Mouse (Mus musculus) midbrain, embryonic 16.5 days (tissue): ENCODE measurements around the gene Rab3il1. TPM values are rescaled to one million over a fixed set of nuclear protein-coding genes. Genes with fewer than 3 reads are reported as not detected.
A peak's percentile ranks its signal among the peaks of the same experiment; 100 is the strongest.

Experiments
- ATAC-seq: fragments of 200-750 bp; cut with Nextera tagmentation; 2 replicates; pipeline ENCODE4 v1.8.0; 2017; ENCODE audit warnings: moderate TSS enrichment
- H3K27ac ChIP-seq: fragments of 300-500 bp; sonication (generic); 2 replicates; pipeline ENCODE4 v1.5.1; 2014; ENCODE audit warnings: mild to moderate bottlenecking, low read length, mixed read lengths
- H3K27me3 ChIP-seq: fragments of 300-500 bp; sonication (generic); 2 replicates; pipeline ENCODE4 v1.6.1; 2014; ENCODE audit warnings: low read depth, low read length, mixed read lengths; ENCODE audit not compliant: control insufficient read depth, insufficient read depth
- H3K36me3 ChIP-seq: fragments of 300-500 bp; sonication (generic); 2 replicates; pipeline ENCODE4 v1.6.1; 2014; ENCODE audit warnings: mild to moderate bottlenecking, low read length, moderate library complexity, mixed read lengths; ENCODE audit not compliant: control insufficient read depth, insufficient read depth
- H3K4me1 ChIP-seq: fragments of 300-500 bp; sonication (generic); 2 replicates; pipeline ENCODE4 v1.6.1; 2014; ENCODE audit warnings: mild to moderate bottlenecking, low read length, mixed read lengths; ENCODE audit not compliant: control insufficient read depth, insufficient read depth
- H3K4me2 ChIP-seq: fragments of 300-500 bp; sonication (generic); 2 replicates; pipeline ENCODE4 v1.6.1; 2014; ENCODE audit warnings: mild to moderate bottlenecking, low read length, mixed read lengths
- H3K4me3 ChIP-seq: fragments of 300-500 bp; sonication (generic); 2 replicates; pipeline ENCODE4 v1.5.1; 2014; ENCODE audit warnings: low read depth, mild to moderate bottlenecking, low read length, moderate library complexity, mixed read lengths
- H3K9ac ChIP-seq: fragments of 300-500 bp; sonication (generic); 2 replicates; pipeline ENCODE4 v1.6.1; 2014; ENCODE audit warnings: low read depth, low read length, mixed read lengths
- H3K9me3 ChIP-seq: fragments of 300-500 bp; sonication (generic); replicated peaks from 2 replicates; pipeline ENCODE4 v1.6.1; 2014; ENCODE audit warnings: mild to moderate bottlenecking, low read length, mixed read lengths; ENCODE audit not compliant: control insufficient read depth, poor library complexity, severe bottlenecking
- WGBS: fragments of 180-500 bp; shearing (Covaris S2); extraction: QIAGEN DNeasy Blood & Tissue Kit; methylation state at CpG from one replicate; pipeline ENCODE4 v1.1.7; 2014; 5-methylcytosine and 5-hydroxymethylcytosine counted together
- polyA plus RNA-seq: library from polyadenylated mRNA; unstranded; fragments of >200 nt; fragmentation: Nextera tagmentation; extraction: Ambion mirVana; gene quantifications from 2 replicates; pipeline ENCODE4 v1.2.1, GENCODE M21; 2015

Gene Rab3il1
- polyA plus RNA-seq, 1 experiment from 2014 or later = 21.4 TPM

DNA sequence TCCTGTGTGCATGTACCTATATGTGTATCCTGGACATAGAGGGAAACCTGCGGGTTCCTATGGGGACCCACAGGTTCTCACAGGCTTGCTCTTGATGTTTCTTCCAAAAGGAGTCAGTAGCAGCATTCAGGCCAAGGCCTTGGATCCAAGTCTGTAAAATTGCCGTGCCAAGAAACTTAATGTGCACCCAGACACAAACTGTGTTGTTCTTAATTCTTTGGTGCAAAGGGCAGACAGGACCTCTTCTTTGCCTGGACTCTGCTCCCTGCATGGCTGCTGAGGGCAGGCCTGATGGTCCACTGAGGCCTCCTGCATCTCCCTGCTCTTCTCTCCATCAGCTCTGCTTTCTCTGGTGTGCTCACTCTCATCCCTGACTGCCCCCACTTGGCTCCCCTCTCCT lies 28.3 kb downstream of the Rab3il1 start:
- no peak overlapping the region for H3K27ac ChIP-seq
- ATAC-seq = no peak
- WGBS = 94% methylated on average over 2 of the region's 2 CpGs

DNA sequence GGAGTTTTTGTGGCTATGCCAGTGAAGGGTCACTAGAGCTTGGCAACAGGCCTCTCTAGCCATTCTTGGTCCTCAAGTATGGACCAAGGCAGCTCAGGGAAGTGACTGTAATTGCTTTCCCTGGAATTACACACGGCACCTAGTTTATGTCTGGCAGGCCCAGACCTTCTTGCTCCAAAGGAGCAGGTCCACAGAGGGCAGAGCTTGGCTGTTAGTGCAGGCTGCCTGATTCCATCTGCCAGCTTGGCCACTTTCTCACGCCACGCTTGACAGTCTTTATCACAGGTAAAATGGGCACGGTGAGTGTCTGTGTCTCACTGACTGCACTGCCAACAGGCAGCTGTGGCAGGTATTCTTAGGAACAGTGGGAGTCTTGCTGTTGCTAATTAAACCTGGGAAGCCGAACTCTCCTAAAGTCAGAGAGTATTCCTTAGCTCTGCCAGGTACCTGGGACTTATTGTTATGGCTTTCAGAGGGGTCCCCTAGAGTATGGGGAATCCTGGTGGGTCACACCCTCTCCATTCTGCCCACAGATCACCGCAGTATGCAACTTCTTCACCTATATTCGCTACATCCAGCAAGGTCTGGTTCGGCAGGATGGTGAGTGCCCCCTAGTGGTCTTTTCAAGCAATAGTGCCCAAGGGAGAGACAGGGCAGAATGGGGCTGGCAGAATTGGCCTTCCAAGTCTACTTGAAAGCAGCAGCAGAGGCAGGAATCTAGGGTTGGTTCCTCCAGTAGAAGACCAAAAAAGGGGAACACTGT lies 31.9 kb downstream of the Rab3il1 start:
- Histone ChIP-seq H3K27ac (no peak overlapping the region), H3K9ac (no peak overlapping the region), H3K4me2 (no peak overlapping the region), H3K4me3 (no peak overlapping the region), H3K36me3 (no peaks in the 10 kb centered on the region), H3K4me1 (no peaks in the 10 kb centered on the region), H3K27me3 (no peaks in the 10 kb centered on the region), H3K9me3 (no peaks in the 10 kb centered on the region)
- 33% methylated on average over 8 of the region's 8 CpGs for WGBS
- peak; percentile 56 for ATAC-seq

More for the DNA sequence above, 28.3 kb downstream of the Rab3il1 start:
- Histone ChIP-seq H3K9ac (no peak overlapping the region), H3K4me3 (no peak overlapping the region), H3K9me3 (no peaks in the 10 kb centered on the region), H3K27me3 (no peaks in the 10 kb centered on the region), H3K4me2 (no peak overlapping the region), H3K4me1 (no peaks in the 10 kb centered on the region), H3K36me3 (no peaks in the 10 kb centered on the region)

DNA sequence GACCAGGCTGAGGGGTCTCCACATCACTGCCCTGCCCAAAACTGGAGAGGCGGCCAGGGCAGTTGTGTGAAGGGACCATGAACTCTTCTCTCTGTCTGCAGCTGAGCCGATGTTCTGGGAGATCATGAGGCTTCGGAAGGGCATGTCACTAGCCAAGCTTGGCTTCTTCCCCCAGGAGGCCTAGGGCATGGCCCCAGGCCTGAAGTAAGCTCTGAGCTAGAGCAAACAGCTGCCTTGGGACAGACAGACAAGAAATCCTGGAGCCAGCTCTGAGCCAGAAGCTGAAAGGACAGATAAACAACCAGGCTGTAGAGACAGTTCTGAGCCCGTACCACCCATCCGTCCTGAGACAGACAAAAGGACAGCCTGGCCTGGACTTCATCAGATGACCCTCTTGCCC lies 32.9 kb downstream of the Rab3il1 start:
- ATAC-seq = no peak
- H3K9me3 ChIP-seq = no peaks in the 10 kb centered on the region
- H3K4me1 ChIP-seq = no peaks in the 10 kb centered on the region; the same call in 1 of the 2 replicates
- WGBS = 66% methylated on average over 5 of the region's 5 CpGs
- H3K9ac ChIP-seq = no peak overlapping the region
- H3K4me3 ChIP-seq = no peak overlapping the region
- no peaks in the 10 kb centered on the region for H3K36me3 ChIP-seq
- no peaks in the 10 kb centered on the region for H3K27me3 ChIP-seq
- no peak overlapping the region for H3K4me2 ChIP-seq
- H3K27ac ChIP-seq = no peak overlapping the region

DNA sequence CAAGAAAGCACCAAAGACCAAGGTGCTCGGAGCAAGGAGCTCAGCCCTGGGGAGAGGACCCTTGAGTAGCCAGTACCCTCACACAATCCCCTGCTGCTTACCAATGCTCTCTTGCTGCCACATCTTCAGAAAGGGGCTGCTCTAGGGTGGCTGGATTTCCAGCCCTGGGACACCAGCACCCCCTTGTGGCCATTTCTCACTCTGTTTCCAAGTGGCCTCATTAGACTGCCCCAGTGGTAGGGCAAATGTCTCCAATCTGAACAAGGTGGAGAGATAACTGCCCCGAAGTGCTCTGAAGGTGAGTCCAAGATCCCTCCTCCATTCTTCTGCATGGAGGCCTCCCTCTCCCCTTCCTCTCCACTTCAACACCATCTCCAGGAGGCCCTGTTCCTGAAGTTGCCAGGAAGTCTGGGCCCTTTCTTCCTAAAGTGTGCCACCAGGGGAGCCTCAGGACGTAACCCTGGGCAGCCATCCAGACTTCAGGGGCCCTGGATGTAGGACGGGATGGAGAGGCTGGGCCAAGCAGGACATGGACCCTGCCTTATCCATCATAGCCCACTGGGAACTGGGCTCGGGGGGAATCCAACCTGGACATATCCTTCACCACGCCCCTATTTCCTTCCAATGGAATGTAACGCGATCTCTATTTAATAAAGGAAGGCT lies 33.4 kb downstream of the Rab3il1 start:
- Histone ChIP-seq H3K27me3 (no peaks in the 10 kb centered on the region), H3K9me3 (no peaks in the 10 kb centered on the region), H3K36me3 (no peaks in the 10 kb centered on the region), H3K9ac (no peak overlapping the region), H3K27ac (no peak overlapping the region), H3K4me2 (no peak overlapping the region), H3K4me3 (no peak overlapping the region), H3K4me1 (no peaks in the 10 kb centered on the region; the same call in 1 of the 2 replicates)
- ATAC-seq = peak; percentile 27; the same call in 1 of the 2 replicates
- WGBS = 62% methylated on average over 8 of the region's 8 CpGs

DNA sequence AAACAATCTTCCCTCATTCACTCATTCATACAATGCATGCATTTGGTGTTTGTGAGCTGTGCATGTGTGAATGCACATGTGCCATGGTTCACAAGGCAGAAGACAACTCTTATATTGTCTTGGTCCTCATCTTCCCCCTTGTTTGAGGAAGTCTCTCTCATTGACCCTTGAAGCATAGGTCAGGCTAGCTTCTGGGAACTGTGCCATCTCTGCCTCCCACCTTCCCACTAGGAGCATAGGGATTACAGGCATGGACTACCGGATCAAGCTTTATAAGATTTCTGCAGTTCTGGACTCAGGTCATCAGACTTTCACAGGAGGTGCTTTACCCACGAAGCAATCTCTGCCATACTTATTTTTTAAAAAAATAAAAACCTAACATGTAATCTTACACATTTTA lies 36.1 kb downstream of the Rab3il1 start:
- no peak overlapping the region for H3K4me2 ChIP-seq
- peaks cover 6% of the 10 kb centered on the region; the same call in 1 of the 2 replicates for H3K4me1 ChIP-seq
- H3K36me3 ChIP-seq = no peaks in the 10 kb centered on the region
- H3K9ac ChIP-seq = no peak overlapping the region
- ATAC-seq = no peak
- H3K4me3 ChIP-seq = no peak overlapping the region
- H3K27ac ChIP-seq = no peak overlapping the region
- no peaks in the 10 kb centered on the region for H3K27me3 ChIP-seq
- WGBS = 58% methylated on average over 2 of the region's 2 CpGs
- no peaks in the 10 kb centered on the region for H3K9me3 ChIP-seq

DNA sequence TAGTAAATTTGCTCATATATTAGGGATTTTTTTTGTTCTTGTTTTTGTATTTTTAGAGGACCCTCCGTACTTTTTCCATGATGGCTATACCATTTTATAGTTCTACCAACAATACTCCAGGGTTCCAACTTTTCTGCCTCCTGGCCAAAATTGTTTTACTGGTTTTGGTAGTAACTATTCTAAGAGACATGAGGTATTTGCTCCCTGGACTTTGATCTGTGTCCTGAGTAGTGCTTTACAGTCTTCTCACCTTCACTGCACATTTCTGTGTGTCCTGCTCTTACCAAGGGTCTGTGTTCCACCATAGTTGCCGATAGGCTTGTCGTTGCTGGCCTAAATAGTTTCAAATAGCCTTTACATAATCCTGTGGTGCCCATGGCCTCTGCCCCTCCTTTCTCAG lies 36.9 kb downstream of the Rab3il1 start:
- 80% methylated on average over 3 of the region's 3 CpGs for WGBS
- no peaks in the 10 kb centered on the region for H3K9me3 ChIP-seq
- no peak overlapping the region for H3K4me2 ChIP-seq
- H3K27me3 ChIP-seq = no peaks in the 10 kb centered on the region
- no peaks in the 10 kb centered on the region for H3K36me3 ChIP-seq
- H3K4me1 ChIP-seq = peaks cover 13% of the 10 kb centered on the region
- H3K27ac ChIP-seq = no peak overlapping the region
- H3K9ac ChIP-seq = no peak overlapping the region
- no peak overlapping the region for H3K4me3 ChIP-seq
- ATAC-seq = no peak

DNA sequence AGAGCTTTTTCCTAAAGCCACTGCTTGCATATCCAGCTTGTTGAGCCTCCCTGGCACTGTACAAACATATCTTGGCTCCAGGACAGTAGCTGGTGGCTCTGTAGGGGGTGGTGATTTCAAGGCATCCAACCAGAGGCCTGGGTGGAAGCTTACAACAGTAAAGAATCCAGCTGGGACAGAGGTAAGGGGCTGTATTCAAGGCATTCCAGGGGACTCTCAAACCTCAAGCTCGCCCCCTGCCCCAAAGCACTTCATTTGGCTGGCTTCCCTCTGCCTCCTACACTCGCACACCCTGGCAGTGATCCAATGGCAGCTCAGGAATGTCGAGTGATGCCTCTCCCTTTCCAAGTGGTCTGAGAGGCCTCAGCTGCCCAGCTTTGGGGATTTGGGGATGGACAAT lies 37.4 kb downstream of the Rab3il1 start:
- H3K36me3 ChIP-seq = no peaks in the 10 kb centered on the region
- ATAC-seq = no peak
- H3K9me3 ChIP-seq = no peaks in the 10 kb centered on the region
- H3K27ac ChIP-seq = no peak overlapping the region
- peaks cover 16% of the 10 kb centered on the region for H3K4me1 ChIP-seq
- no peak overlapping the region for H3K9ac ChIP-seq
- H3K4me3 ChIP-seq = no peak overlapping the region
- H3K4me2 ChIP-seq = no peak overlapping the region
- whole genome bisulfite sequencing = 15% methylated on average over 3 of the region's 3 CpGs
- H3K27me3 ChIP-seq = no peaks in the 10 kb centered on the region

DNA sequence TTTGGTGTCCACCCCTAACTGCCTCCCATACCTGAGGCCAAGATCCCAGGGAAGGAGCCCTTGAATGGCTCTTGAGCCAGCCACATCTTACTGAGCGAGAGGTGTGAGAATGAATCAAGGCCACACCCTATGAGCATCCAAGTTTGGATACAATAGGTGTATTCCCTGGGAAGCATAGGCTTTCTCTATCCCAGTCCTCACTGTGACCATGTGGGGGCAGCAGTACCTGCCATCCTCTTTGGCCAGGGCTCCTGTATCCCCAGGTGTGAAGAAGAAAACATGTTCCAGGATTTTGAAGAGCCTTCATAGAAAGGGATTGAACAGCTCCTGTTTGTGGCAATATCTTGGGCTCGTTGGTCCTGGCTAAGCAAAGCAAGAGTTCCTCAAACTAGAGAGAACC lies 38.1 kb downstream of the Rab3il1 start:
- WGBS = 86% methylated on average over 2 of the region's 2 CpGs
- Histone ChIP-seq H3K27me3 (no peaks in the 10 kb centered on the region), H3K4me3 (no peak overlapping the region), H3K9ac (no peak overlapping the region), H3K4me1 (peaks cover 16% of the 10 kb centered on the region), H3K27ac (no peak overlapping the region), H3K9me3 (no peaks in the 10 kb centered on the region), H3K36me3 (no peaks in the 10 kb centered on the region), H3K4me2 (no peak overlapping the region)
- ATAC-seq = no peak

DNA sequence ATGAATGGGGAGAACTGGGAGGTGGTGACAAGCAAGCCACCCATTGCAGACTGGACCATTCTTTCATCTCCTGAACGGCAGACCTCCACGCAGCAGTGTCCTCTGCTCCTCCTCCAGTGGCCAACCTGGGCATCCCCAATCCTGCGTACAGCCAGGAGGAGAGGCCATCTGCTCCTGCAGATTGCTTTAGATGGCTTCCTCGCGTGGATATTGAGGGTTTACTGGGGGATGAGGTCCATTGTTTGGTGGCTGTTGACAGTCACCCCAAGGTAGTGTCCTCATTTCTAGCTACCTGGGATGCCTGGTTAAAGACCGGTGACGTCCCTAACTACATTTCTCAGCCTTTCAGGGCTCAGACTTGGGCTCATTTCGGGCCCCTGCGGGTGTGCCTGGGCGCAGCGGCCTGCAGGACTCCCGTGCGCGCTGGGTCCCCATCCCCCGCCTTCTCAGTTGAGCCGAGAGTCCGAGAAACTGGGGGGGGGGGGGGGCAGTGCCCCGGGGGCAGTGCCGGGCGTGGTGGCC lies 39.5 kb downstream of the Rab3il1 start:
- Histone ChIP-seq H3K27ac (peak overlapping the region; percentile 65), H3K4me1 (peaks cover 16% of the 10 kb centered on the region), H3K4me3 (peak overlapping the region; percentile 73), H3K27me3 (no peaks in the 10 kb centered on the region), H3K9ac (peak overlapping the region; percentile 90), H3K36me3 (no peaks in the 10 kb centered on the region), H3K9me3 (no peaks in the 10 kb centered on the region), H3K4me2 (peak overlapping the region; percentile 75)
- ATAC-seq = peak; percentile 40
- WGBS = 2% methylated on average over 17 of the region's 20 CpGs
